Comparison of ENCODE assay signal across 15 mouse cellular contexts in genomic region chr2:5287044-5287380, GRCm38 (mm10).
DNase-seq lines count a peak whose midpoint lies in the region; ATAC-seq lines count a peak whose summit lies in the region.
"Had no signal": no experiment of that assay in that cellular context is flagged by ENCODE, and none has a peak within 500 bp of the region (broad histone marks: within the 10 kb centered on the region; RNA-seq: fewer than 3 reads in every experiment).

No protein-coding gene starts in this region.

- H3K27ac ChIP-seq in limb, embryonic 13.5 days = no peak overlapping the region
- no peak overlapping the region for H3K27ac ChIP-seq in limb, embryonic 10.5 days
- H3K27ac ChIP-seq in intestine, embryonic 16.5 days (ENCODE audit: low read length) = peak overlapping the region; percentile 58
- peak overlapping the region; percentile 82; the same call in 1 of the 2 replicates for H3K27ac ChIP-seq in stomach, embryonic 15.5 days
- H3K27ac ChIP-seq: heart, embryonic 15.5 days; hindbrain, embryonic 13.5 days; liver, embryonic 14.5 days had no signal

- WGBS in limb, embryonic 13.5 days = 84% methylated on average over 3 of the region's 3 CpGs
- WGBS in limb, embryonic 10.5 days = 92% methylated on average over 3 of the region's 3 CpGs
- 68% methylated on average over 3 of the region's 3 CpGs for WGBS in intestine, embryonic 16.5 days
- WGBS in stomach, embryonic 15.5 days = 61% methylated on average over 3 of the region's 3 CpGs

- H3K4me2 ChIP-seq in limb, embryonic 13.5 days (replicated peaks) = no peak overlapping the region
- no peak overlapping the region for H3K4me2 ChIP-seq in intestine, embryonic 16.5 days (ENCODE audit: low read depth, low read length)
- no peak overlapping the region for H3K4me2 ChIP-seq in stomach, embryonic 15.5 days
- H3K4me2 ChIP-seq: heart, embryonic 15.5 days; hindbrain, embryonic 13.5 days had no signal

- H3K9me3 ChIP-seq in limb, embryonic 13.5 days = 0 out of 2 replicates have a peak, but pooled peaks cover 6% of the 10 kb centered on the region
- no peaks in the 10 kb centered on the region for H3K9me3 ChIP-seq in limb, embryonic 10.5 days (replicated peaks)
- H3K9me3 ChIP-seq in intestine, embryonic 16.5 days (ENCODE audit: control insufficient read depth, low read length) = no peaks in the 10 kb centered on the region
- H3K9me3 ChIP-seq in stomach, embryonic 15.5 days = no peaks in the 10 kb centered on the region
- H3K9me3 ChIP-seq: heart, embryonic 15.5 days; hindbrain, embryonic 13.5 days had no signal

- H3K4me3 ChIP-seq in limb, embryonic 13.5 days = no peak overlapping the region
- H3K4me3 ChIP-seq in limb, embryonic 10.5 days = no peak overlapping the region
- H3K4me3 ChIP-seq in intestine, embryonic 16.5 days (ENCODE audit: low read length) = no peak overlapping the region
- no peak overlapping the region for H3K4me3 ChIP-seq in stomach, embryonic 15.5 days (replicated peaks)
- H3K4me3 ChIP-seq: heart, embryonic 15.5 days; hindbrain, embryonic 13.5 days; megakaryocyte, embryonic 14.5 days had no signal

- peaks cover 18% of the 10 kb centered on the region for H3K4me1 ChIP-seq in limb, embryonic 13.5 days
- no peaks in the 10 kb centered on the region for H3K4me1 ChIP-seq in limb, embryonic 10.5 days
- H3K4me1 ChIP-seq in intestine, embryonic 16.5 days (ENCODE audit: control insufficient read depth, insufficient read depth, low read length) = peaks cover 10% of the 10 kb centered on the region
- peaks cover 9% of the 10 kb centered on the region; the same call in 1 of the 2 replicates for H3K4me1 ChIP-seq in stomach, embryonic 15.5 days
- H3K4me1 ChIP-seq: hindbrain, embryonic 13.5 days; megakaryocyte, embryonic 14.5 days had no signal

- ATAC-seq in limb, embryonic 13.5 days (ENCODE audit: low FRiP score, low read depth) = peak; percentile 24; the same call in 1 of the 2 replicates
- ATAC-seq in intestine, embryonic 16.5 days = peak; percentile 31; the same call in 1 of the 2 replicates
- no peak for ATAC-seq in stomach, embryonic 15.5 days (ENCODE audit: insufficient read depth, low FRiP score, low read depth)
- ATAC-seq: forebrain, embryonic 16.5 days had no signal

- no peaks in the 10 kb centered on the region for H3K27me3 ChIP-seq in limb, embryonic 13.5 days
- H3K27me3 ChIP-seq in limb, embryonic 10.5 days (ENCODE audit: low read depth, poor library complexity, severe bottlenecking) = no peaks in the 10 kb centered on the region
- no peaks in the 10 kb centered on the region for H3K27me3 ChIP-seq in intestine, embryonic 16.5 days (replicated peaks; ENCODE audit: control insufficient read depth, insufficient read depth, low read length)
- no peaks in the 10 kb centered on the region for H3K27me3 ChIP-seq in stomach, embryonic 15.5 days (replicated peaks)
- H3K27me3 ChIP-seq: heart, embryonic 15.5 days; hindbrain, embryonic 13.5 days; megakaryocyte, embryonic 14.5 days had no signal

- no peaks in the 10 kb centered on the region for H3K36me3 ChIP-seq in limb, embryonic 13.5 days
- H3K36me3 ChIP-seq in limb, embryonic 10.5 days = no peaks in the 10 kb centered on the region
- no peaks in the 10 kb centered on the region for H3K36me3 ChIP-seq in intestine, embryonic 16.5 days (ENCODE audit: control insufficient read depth, insufficient read depth, low read length)
- no peaks in the 10 kb centered on the region for H3K36me3 ChIP-seq in stomach, embryonic 15.5 days
- H3K36me3 ChIP-seq: heart, embryonic 15.5 days; hindbrain, embryonic 13.5 days had no signal

- H3K9ac ChIP-seq in limb, embryonic 13.5 days = no peak overlapping the region
- no peak overlapping the region for H3K9ac ChIP-seq in intestine, embryonic 16.5 days (ENCODE audit: low read depth, low read length)
- no peak overlapping the region for H3K9ac ChIP-seq in stomach, embryonic 15.5 days
- H3K9ac ChIP-seq: heart, embryonic 15.5 days; hindbrain, embryonic 13.5 days; liver, embryonic 14.5 days had no signal

- peak; percentile 50 for DNase-seq in adrenal gland, postnatal 10 days
- no peak for DNase-seq in adrenal gland, postnatal 25 days
- no peak for DNase-seq in limb, embryonic 10.5 days (ENCODE audit: low spot score)
- no peak for DNase-seq in cerebellum, postnatal 10 days
- DNase-seq in spleen, postnatal 4 days (ENCODE audit: low spot score in 2 of 2) = no peak
- DNase-seq: gastrocnemius, postnatal 25 days; right cerebral cortex, postnatal 25 days had no signal

Comparison
In these comparisons a context has a peak if more than half of its experiments do, and no peak if none do; other contexts are left out.
1. H3K27ac ChIP-seq: peak in intestine, embryonic 16.5 days (single experiment) and stomach, embryonic 15.5 days (single experiment); none in limb, embryonic 13.5 days (single experiment) and limb, embryonic 10.5 days (single experiment).